Comparison of ENCODE assay signal across 9 mouse cellular contexts in the genomic region with DNA sequence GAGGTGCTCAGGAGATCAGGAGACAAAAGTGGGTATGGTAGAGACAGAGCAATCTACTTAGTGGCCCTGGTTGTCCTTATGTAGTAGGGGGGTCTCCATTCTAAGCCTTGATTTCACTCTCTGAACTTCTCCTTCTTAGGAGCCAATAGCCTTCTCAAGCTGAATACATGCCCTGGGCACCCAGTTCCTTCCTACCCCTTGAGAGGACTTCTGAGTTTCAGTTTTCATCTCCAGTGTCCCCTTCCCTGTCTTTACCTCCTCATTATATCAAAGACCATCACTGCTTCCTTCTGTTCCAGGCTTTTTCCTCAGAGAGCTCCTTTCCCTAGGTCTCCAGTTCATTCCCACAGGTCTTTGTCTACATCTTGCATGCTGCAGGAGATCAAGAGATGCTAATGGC. TPM values are rescaled to one million over a fixed set of nuclear protein-coding genes. Genes with fewer than 3 reads are reported as not detected.
A peak's percentile ranks its signal among the peaks of the same experiment; 100 is the strongest.
DNase-seq lines count a peak whose midpoint lies in the region; ATAC-seq and TF ChIP-seq lines count a peak whose summit lies in the region.
"Had no signal": no experiment of that assay in that cellular context is flagged by ENCODE, and none has a peak within 500 bp of the region (broad histone marks: within the 10 kb centered on the region; RNA-seq: fewer than 3 reads in every experiment).

No protein-coding gene starts in this region.

- peak overlapping the region; percentile 60 for H3K4me3 ChIP-seq in heart, postnatal 0 days (ENCODE audit: low read depth, low read length)
- H3K4me3 ChIP-seq in embryonic facial prominence, embryonic 12.5 days, result peak overlapping the region; percentile 79
- peak overlapping the region; percentile 73 for H3K4me3 ChIP-seq in intestine, embryonic 15.5 days (replicated peaks)
- H3K4me3 ChIP-seq in midbrain, postnatal 0 days (ENCODE audit: low read depth, low read length), result peak overlapping the region; percentile 50; the same call in 1 of the 2 replicates

- no peak for TF ChIP-seq EP300 in heart, postnatal 0 days (IDR thresholded peaks at IDR 0.05; ENCODE audit: low read depth)

- DNase-seq in heart, postnatal 0 days (ENCODE audit: low spot score), result no peak
- DNase-seq in heart, postnatal 25 days (ENCODE audit: low spot score), result no peak
- no peak for DNase-seq in midbrain, postnatal 0 days (ENCODE audit: low spot score)
- DNase-seq in adrenal gland, postnatal 4 days (ENCODE audit: low spot score in 2 of 2), result no peak
- DNase-seq in layer of hippocampus, postnatal 36 days, result no peak
- no peak for DNase-seq in layer of hippocampus, adult 8-10 months (ENCODE audit: low spot score in 2 of 2)

- H3K4me2 ChIP-seq in heart, postnatal 0 days (ENCODE audit: low read depth, low read length), result peak overlapping the region; percentile 77
- H3K4me2 ChIP-seq in embryonic facial prominence, embryonic 12.5 days (replicated peaks), result peak overlapping the region; percentile 79
- H3K4me2 ChIP-seq in intestine, embryonic 15.5 days (replicated peaks), result peak overlapping the region; percentile 84
- H3K4me2 ChIP-seq in midbrain, postnatal 0 days (ENCODE audit: low read depth, low read length, poor library complexity, severe bottlenecking), result peak overlapping the region; percentile 97

- H3K9me3 ChIP-seq in heart, postnatal 0 days (replicated peaks; ENCODE audit: control insufficient read depth, low read length), result no peaks in the 10 kb centered on the region
- H3K9me3 ChIP-seq in embryonic facial prominence, embryonic 12.5 days, result no peaks in the 10 kb centered on the region
- no peaks in the 10 kb centered on the region for H3K9me3 ChIP-seq in intestine, embryonic 15.5 days
- H3K9me3 ChIP-seq in midbrain, postnatal 0 days (ENCODE audit: low read length), result no peaks in the 10 kb centered on the region

- peaks cover 46% of the 10 kb centered on the region for H3K27me3 ChIP-seq in heart, postnatal 0 days (ENCODE audit: control insufficient read depth, insufficient read depth, low read length)
- H3K27me3 ChIP-seq in embryonic facial prominence, embryonic 12.5 days, result peaks cover 19% of the 10 kb centered on the region
- peaks cover 19% of the 10 kb centered on the region for H3K27me3 ChIP-seq in intestine, embryonic 15.5 days (replicated peaks)
- peaks cover 51% of the 10 kb centered on the region for H3K27me3 ChIP-seq in midbrain, postnatal 0 days (ENCODE audit: insufficient read depth, low read length)

- no peak for ATAC-seq in heart, postnatal 0 days (ENCODE audit: insufficient read depth, low read depth)
- ATAC-seq in embryonic facial prominence, embryonic 12.5 days (ENCODE audit: insufficient number of reproducible peaks, insufficient read depth, low FRiP score, low TSS enrichment), result no peak
- ATAC-seq in intestine, embryonic 15.5 days, result no peak
- no peak for ATAC-seq in midbrain, postnatal 0 days (ENCODE audit: low FRiP score)

- H3K9ac ChIP-seq in heart, postnatal 0 days (replicated peaks; ENCODE audit: low read depth, low read length), result no peak overlapping the region
- H3K9ac ChIP-seq in embryonic facial prominence, embryonic 12.5 days, result peak overlapping the region; percentile 92
- peak overlapping the region; percentile 84 for H3K9ac ChIP-seq in intestine, embryonic 15.5 days
- H3K9ac ChIP-seq in midbrain, postnatal 0 days (replicated peaks; ENCODE audit: low read length, poor library complexity, severe bottlenecking), result no peak overlapping the region

- intact Hi-C loops in heart, postnatal 25 days (cut with DNase I), result no loop called here

- TF ChIP-seq CTCF in heart, postnatal 0 days (IDR thresholded peaks at IDR 0.05; ENCODE audit: low read depth), result no peak
- TF ChIP-seq CTCF in midbrain, postnatal 0 days (IDR thresholded peaks at IDR 0.05), result no peak

- no peaks in the 10 kb centered on the region; the same call in 1 of the 2 replicates for H3K4me1 ChIP-seq in heart, postnatal 0 days (ENCODE audit: control insufficient read depth, insufficient read depth)
- H3K4me1 ChIP-seq in embryonic facial prominence, embryonic 12.5 days, result peaks cover 41% of the 10 kb centered on the region
- peaks cover 23% of the 10 kb centered on the region; the same call in 1 of the 2 replicates for H3K4me1 ChIP-seq in intestine, embryonic 15.5 days (replicated peaks)
- peaks cover 3% of the 10 kb centered on the region; the same call in 1 of the 2 replicates for H3K4me1 ChIP-seq in midbrain, postnatal 0 days (ENCODE audit: insufficient read depth, low read length)

- peak overlapping the region; percentile 4; the same call in 1 of the 2 replicates for H3K27ac ChIP-seq in heart, postnatal 0 days (ENCODE audit: low read depth)
- peak overlapping the region; percentile 96 for H3K27ac ChIP-seq in embryonic facial prominence, embryonic 12.5 days
- H3K27ac ChIP-seq in intestine, embryonic 15.5 days, result peak overlapping the region; percentile 91; the same call in 1 of the 2 replicates
- H3K27ac ChIP-seq in midbrain, postnatal 0 days (ENCODE audit: low read depth, low read length), result no peak overlapping the region

- H3K36me3 ChIP-seq in heart, postnatal 0 days (replicated peaks; ENCODE audit: control insufficient read depth, insufficient read depth, low read length), result peaks cover 14% of the 10 kb centered on the region
- H3K36me3 ChIP-seq in embryonic facial prominence, embryonic 12.5 days, result peaks cover 30% of the 10 kb centered on the region
- H3K36me3 ChIP-seq in intestine, embryonic 15.5 days, result no peaks in the 10 kb centered on the region
- H3K36me3 ChIP-seq in midbrain, postnatal 0 days (ENCODE audit: insufficient read depth, low read length), result peaks cover 4% of the 10 kb centered on the region; the same call in 1 of the 2 replicates

RNA-seq across cellular contexts. Expression of a gene that starts 0.6 kb away (rescaled TPM):
- 19.3 and 25.4 TPM in 2 replicates for total RNA-seq in heart, postnatal 0 days (2014; rRNA removed; ENCODE audit: low replicate concordance)
- 2.6 and 2.8 TPM in 2 replicates for polyA plus RNA-seq in heart, postnatal 0 days (2015; fragmentation: Nextera tagmentation; extraction: Ambion mirVana)
- total RNA-seq in heart, postnatal 25 days (2021), result 1 to 10 TPM; 5.1 to 5.6 TPM
- 47.6 and 49.8 TPM in 2 replicates for polyA plus RNA-seq in embryonic facial prominence, embryonic 12.5 days (2016; fragmentation: Nextera tagmentation; extraction: Ambion mirVana)
- polyA plus RNA-seq in intestine, embryonic 15.5 days (2015; fragmentation: Nextera tagmentation; extraction: Ambion mirVana), result 11.5 and 11.7 TPM in 2 replicates
- 8.5 and 12.6 TPM in 2 replicates for total RNA-seq in midbrain, postnatal 0 days (2014; rRNA removed)
- polyA plus RNA-seq in midbrain, postnatal 0 days (2015; fragmentation: Nextera tagmentation; extraction: Ambion mirVana), result 2.1 and 2.4 TPM in 2 replicates
- total RNA-seq in adrenal gland, postnatal 4 days (2021), result 10 to 100 TPM; 29.3 to 33.9 TPM
- total RNA-seq in layer of hippocampus, postnatal 36 days (2021), result 1 to 10 TPM; 2.1 to 2.4 TPM
- 1 to 10 TPM; 1.9 to 4.7 (median 3.0) TPM for total RNA-seq in layer of hippocampus, adult 8-10 months (2022)

RNA-seq across cellular contexts. Expression of a gene that starts 36.4 kb away (rescaled TPM):
- not detected in 2 replicates for total RNA-seq in heart, postnatal 0 days (2014; rRNA removed; ENCODE audit: low replicate concordance)
- polyA plus RNA-seq in heart, postnatal 0 days (2015; fragmentation: Nextera tagmentation; extraction: Ambion mirVana), result not detected in 2 replicates
- total RNA-seq in heart, postnatal 25 days (2021), result not detected
- 0.47 and 0.70 TPM in 2 replicates for polyA plus RNA-seq in embryonic facial prominence, embryonic 12.5 days (2016; fragmentation: Nextera tagmentation; extraction: Ambion mirVana)
- not detected in 2 replicates for polyA plus RNA-seq in intestine, embryonic 15.5 days (2015; fragmentation: Nextera tagmentation; extraction: Ambion mirVana)
- 7.0 and 13.5 TPM in 2 replicates for total RNA-seq in midbrain, postnatal 0 days (2014; rRNA removed)
- 7.8 and 8.5 TPM in 2 replicates for polyA plus RNA-seq in midbrain, postnatal 0 days (2015; fragmentation: Nextera tagmentation; extraction: Ambion mirVana)
- total RNA-seq in adrenal gland, postnatal 4 days (2021), result under 1 TPM in 1 of 2 experiments, not detected in 1; 0.62 TPM
- 1 to 10 TPM; 2.6 to 4.0 TPM for total RNA-seq in layer of hippocampus, postnatal 36 days (2021)
- 1 to 10 TPM; 2.7 to 3.9 (median 3.4) TPM for total RNA-seq in layer of hippocampus, adult 8-10 months (2022)
- total RNA-seq: ES-E14 had no signal

RNA-seq across cellular contexts. Expression of a gene that starts 37.1 kb away (rescaled TPM):
- total RNA-seq in heart, postnatal 0 days (2014; rRNA removed; ENCODE audit: low replicate concordance), result 42.0 and 47.4 TPM in 2 replicates
- 21.7 and 23.0 TPM in 2 replicates for polyA plus RNA-seq in heart, postnatal 0 days (2015; fragmentation: Nextera tagmentation; extraction: Ambion mirVana)
- total RNA-seq in heart, postnatal 25 days (2021), result 10 to 100 TPM; 16.1 to 16.7 TPM
- polyA plus RNA-seq in embryonic facial prominence, embryonic 12.5 days (2016; fragmentation: Nextera tagmentation; extraction: Ambion mirVana), result 92.6 and 94.5 TPM in 2 replicates
- polyA plus RNA-seq in intestine, embryonic 15.5 days (2015; fragmentation: Nextera tagmentation; extraction: Ambion mirVana), result 52.3 and 55.6 TPM in 2 replicates
- 150 and 156 TPM in 2 replicates for total RNA-seq in midbrain, postnatal 0 days (2014; rRNA removed)
- 79.3 and 82.6 TPM in 2 replicates for polyA plus RNA-seq in midbrain, postnatal 0 days (2015; fragmentation: Nextera tagmentation; extraction: Ambion mirVana)
- 10 to 100 TPM; 52.3 TPM for total RNA-seq in adrenal gland, postnatal 4 days (2021)
- total RNA-seq in layer of hippocampus, postnatal 36 days (2021), result 100 to 1,000 TPM in 1 of 2 experiments, 10 to 100 TPM in 1; 86.2 to 109 TPM
- 100 to 1,000 TPM in 2 of 4 experiments, 10 to 100 TPM in 2; 95.8 to 105 (median 101) TPM for total RNA-seq in layer of hippocampus, adult 8-10 months (2022)

RNA-seq across cellular contexts. Expression of a gene that starts 41.6 kb away (rescaled TPM):
- 0.27 and 1.1 TPM in 2 replicates for total RNA-seq in heart, postnatal 0 days (2014; rRNA removed; ENCODE audit: low replicate concordance)
- polyA plus RNA-seq in heart, postnatal 0 days (2015; fragmentation: Nextera tagmentation; extraction: Ambion mirVana), result 0.25 and 0.44 TPM in 2 replicates
- total RNA-seq in heart, postnatal 25 days (2021), result 1 to 10 TPM; 1.8 to 2.5 TPM
- 2.6 and 3.3 TPM in 2 replicates for polyA plus RNA-seq in embryonic facial prominence, embryonic 12.5 days (2016; fragmentation: Nextera tagmentation; extraction: Ambion mirVana)
- 2.0 and 3.1 TPM in 2 replicates for polyA plus RNA-seq in intestine, embryonic 15.5 days (2015; fragmentation: Nextera tagmentation; extraction: Ambion mirVana)
- total RNA-seq in midbrain, postnatal 0 days (2014; rRNA removed), result 2.4 and 12.8 TPM in 2 replicates
- 1.7 and 2.0 TPM in 2 replicates for polyA plus RNA-seq in midbrain, postnatal 0 days (2015; fragmentation: Nextera tagmentation; extraction: Ambion mirVana)
- 1 to 10 TPM; 2.9 to 8.8 TPM for total RNA-seq in adrenal gland, postnatal 4 days (2021)
- total RNA-seq in layer of hippocampus, postnatal 36 days (2021), result 10 to 100 TPM; 12.8 to 16.4 TPM
- total RNA-seq in layer of hippocampus, adult 8-10 months (2022), result 10 to 100 TPM in 3 of 4 experiments, 1 to 10 TPM in 1; 9.4 to 15.9 (median 12.6) TPM

Comparison
In these comparisons a context has a peak if more than half of its experiments do, and no peak if none do; other contexts are left out.
1. H3K9ac ChIP-seq: peak in embryonic facial prominence, embryonic 12.5 days (single experiment) and intestine, embryonic 15.5 days (single experiment); none in heart, postnatal 0 days (single experiment) and midbrain, postnatal 0 days (single experiment).
2. Peak in every context shown above with its lines, with median percentiles within 50 percentile points of each other: H3K4me2 ChIP-seq and H3K4me3 ChIP-seq.